Mouse (Mus musculus) gastrocnemius, postnatal 14 days (tissue): ENCODE measurements around the gene Sulf2. TPM values are rescaled to one million over a fixed set of nuclear protein-coding genes. Genes with fewer than 3 reads are reported as not detected.

Source experiments
- DNase-seq: peaks from one replicate; pipeline ENCODE4 v3.0.0; 2021; ENCODE audit warnings: mixed read lengths
- intact Hi-C: fragments of 180-260 bp; cut with DNase I; formaldehyde crosslinking; loops from one replicate; pipeline ENCODE4 v1.15.1; 2025; ENCODE audit warnings: low total_unique reads
- total RNA-seq, 2 experiments: library from RNA; stranded (reverse); gene quantifications; 2 replicates each; pipeline ENCODE4 v1.2.3; 2021

Sulf2 gene
- total RNA-seq, 2 experiments from 2014 or later, result 15.3 to 19.6 TPM

GRCm38 (mm10) chr2:166079961-166080885 is 75.2 kb downstream of the Sulf2 start:
- intact Hi-C loops, result no loop called here
- peak; percentile 40 for DNase-seq

- intact Hi-C loops, result no loop called here
- DNase-seq, result no peak
These were observed 76.2 kb downstream of the Sulf2 start for GRCm38 (mm10) chr2:166079231-166079630.

- intact Hi-C loops, result no loop called here
- no peak for DNase-seq
These were observed 78.1 kb downstream of the Sulf2 start for GRCm38 (mm10) chr2:166077371-166077770.

GRCm38 (mm10) chr2:166074322-166074721 is 81.1 kb downstream of the Sulf2 start:
- intact Hi-C loops, result no loop called here

GRCm38 (mm10) chr2:166073082-166073481 is 82.4 kb downstream of the Sulf2 start:
- intact Hi-C loops, result no loop called here
- DNase-seq, result no peak

More at GRCm38 (mm10) chr2:166074322-166074721, 81.1 kb downstream of the Sulf2 start:
- DNase-seq, result no peak

GRCm38 (mm10) chr2:166071889-166072288 is 83.6 kb downstream of the Sulf2 start:
- intact Hi-C loops, result no loop called here
- no peak for DNase-seq

- no peak for DNase-seq
- intact Hi-C loops, result no loop called here
These were observed 84.0 kb downstream of the Sulf2 start for GRCm38 (mm10) chr2:166071481-166071880.

GRCm38 (mm10) chr2:166069738-166070137 is 85.7 kb downstream of the Sulf2 start:
- intact Hi-C loops, result no loop called here
- DNase-seq, result no peak

GRCm38 (mm10) chr2:166069164-166069563 is 86.3 kb downstream of the Sulf2 start:
- intact Hi-C loops, result no loop called here
- no peak for DNase-seq

GRCm38 (mm10) chr2:166068261-166068660 is 87.2 kb downstream of the Sulf2 start:
- intact Hi-C loops, result no loop called here
- DNase-seq, result no peak

GRCm38 (mm10) chr2:166066434-166066833 is 89.0 kb downstream of the Sulf2 start:
- intact Hi-C loops, result no loop called here
- DNase-seq, result no peak

- intact Hi-C loops, result no loop called here
- no peak for DNase-seq
These were observed 93.0 kb downstream of the Sulf2 start for GRCm38 (mm10) chr2:166062431-166062830.

- intact Hi-C loops, result no loop called here
- DNase-seq, result no peak
These were observed 93.5 kb downstream of the Sulf2 start for GRCm38 (mm10) chr2:166062008-166062407.

- DNase-seq, result peak; percentile 49
- intact Hi-C loops, result no loop called here
These were observed 95.6 kb downstream of the Sulf2 start for GRCm38 (mm10) chr2:166059684-166060423.

GRCm38 (mm10) chr2:166054002-166054539 is 101.4 kb downstream of the Sulf2 start:
- intact Hi-C loops, result loop anchor here (5.0 kb wide), 1 partner anchor 132 kb away; no protein-coding TSS in a partner anchor
- no peak for DNase-seq

- no peak for DNase-seq
- intact Hi-C loops, result loop anchor here (5.0 kb wide), 1 partner anchor 130 kb away; no protein-coding TSS in a partner anchor
These were observed 103.5 kb downstream of the Sulf2 start for GRCm38 (mm10) chr2:166051966-166052365.

GRCm38 (mm10) chr2:166051421-166051820 is 104.0 kb downstream of the Sulf2 start:
- no peak for DNase-seq
- intact Hi-C loops, result loop anchor here (5.0 kb wide), 1 partner anchor 129 kb away; no protein-coding TSS in a partner anchor

GRCm38 (mm10) chr2:166048852-166049251 is 106.6 kb downstream of the Sulf2 start:
- intact Hi-C loops, result loop anchor here (2.0 to 5.0 kb wide), 2 partner anchors 232 to 267 kb away; no protein-coding TSS in a partner anchor

GRCm38 (mm10) chr2:166047931-166048330 is 107.5 kb downstream of the Sulf2 start:
- DNase-seq, result no peak
- intact Hi-C loops, result loop anchor here (2.0 to 5.0 kb wide), 2 partner anchors 231 to 266 kb away; no protein-coding TSS in a partner anchor

More at GRCm38 (mm10) chr2:166048852-166049251, 106.6 kb downstream of the Sulf2 start:
- no peak for DNase-seq
